Mouse (Mus musculus) mouse embryonic stem cell (cell line): ENCODE results near the gene Dennd5b.

Experiments used
- in situ Hi-C, 2 experiments: fragments of 300-500 bp; cut with MboI; formaldehyde crosslinking; loops; 1 replicate in 1 of 2; 3 replicates in 1 of 2; pipeline ENCODE4 v1.14.3; 2019 to 2020; ENCODE audit warnings: low sequenced_read_pairs in 2 of 2, low pct_unique_long_range_greater_than_20kb in 1 of 2, mixed read lengths in 1 of 2; ENCODE audit not compliant: unreplicated experiment in 1 of 2

Gene Dennd5b

GRCm38 (mm10) chr6:148972891-148973290 is 128.6 kb downstream of the Dennd5b start:
- in situ Hi-C loops = no loop called here

- in situ Hi-C loops = no loop called here
Measured at GRCm38 (mm10) chr6:148972059-148972848, 129.2 kb downstream of the Dennd5b start.

GRCm38 (mm10) chr6:148971385-148971940 is 130.0 kb downstream of the Dennd5b start:
- in situ Hi-C loops = no loop called here

- in situ Hi-C loops = no loop called here
Measured at GRCm38 (mm10) chr6:148961285-148961684, 140.2 kb downstream of the Dennd5b start.

GRCm38 (mm10) chr6:148959540-148960238 is 141.8 kb downstream of the Dennd5b start:
- in situ Hi-C loops = loop anchor here in 1 of 2 experiments (5.0 kb wide), 1 partner anchor 33 kb away; no protein-coding TSS in a partner anchor

GRCm38 (mm10) chr6:148958712-148959111 is 142.8 kb downstream of the Dennd5b start:
- in situ Hi-C loops = loop anchor here in 1 of 2 experiments (5.0 kb wide), 1 partner anchor 34 kb away; no protein-coding TSS in a partner anchor

GRCm38 (mm10) chr6:148957046-148957445 is 144.4 kb downstream of the Dennd5b start:
- in situ Hi-C loops = loop anchor here in 1 of 2 experiments (5.0 kb wide), 1 partner anchor 35 kb away; no protein-coding TSS in a partner anchor

GRCm38 (mm10) chr6:148955641-148956420 is 145.6 kb downstream of the Dennd5b start:
- in situ Hi-C loops = loop anchor here in 1 of 2 experiments (5.0 kb wide), 1 partner anchor 36 kb away; no protein-coding TSS in a partner anchor

GRCm38 (mm10) chr6:148946881-148947405 is 154.5 kb downstream of the Dennd5b start:
- in situ Hi-C loops = loop anchor here in 1 of 2 experiments (10.0 kb wide), 1 partner anchor 48 kb away; no protein-coding TSS in a partner anchor

- in situ Hi-C loops = loop anchor here in 1 of 2 experiments (10.0 kb wide), 1 partner anchor 48 kb away; no protein-coding TSS in a partner anchor
Measured at GRCm38 (mm10) chr6:148946409-148946742, 155.1 kb downstream of the Dennd5b start, which contains the start of gene Sinhcaf. Gene Sinhcaf (minus strand): TSS chr6:148946467.

GRCm38 (mm10) chr6:148945509-148946408 is 155.7 kb downstream of the Dennd5b start:
- in situ Hi-C loops = loop anchor here in 1 of 2 experiments (10.0 kb wide), 1 partner anchor 49 kb away; no protein-coding TSS in a partner anchor

GRCm38 (mm10) chr6:148944767-148945508 is 156.5 kb downstream of the Dennd5b start:
- in situ Hi-C loops = loop anchor here in 1 of 2 experiments (10.0 kb wide), 1 partner anchor 50 kb away; no protein-coding TSS in a partner anchor

- in situ Hi-C loops = loop anchor here in 1 of 2 experiments (10.0 kb wide), 1 partner anchor 50 kb away; no protein-coding TSS in a partner anchor
Measured at GRCm38 (mm10) chr6:148944344-148944766, 157.1 kb downstream of the Dennd5b start.

- in situ Hi-C loops = loop anchor here in 1 of 2 experiments (10.0 kb wide), 1 partner anchor 51 kb away; no protein-coding TSS in a partner anchor
Measured at GRCm38 (mm10) chr6:148943695-148944094, 157.8 kb downstream of the Dennd5b start.

- in situ Hi-C loops = loop anchor here in 1 of 2 experiments (10.0 kb wide), 1 partner anchor 52 kb away; no protein-coding TSS in a partner anchor
Measured at GRCm38 (mm10) chr6:148942406-148942805, 159.1 kb downstream of the Dennd5b start.

GRCm38 (mm10) chr6:148941880-148942279 is 159.6 kb downstream of the Dennd5b start:
- in situ Hi-C loops = loop anchor here in 1 of 2 experiments (10.0 kb wide), 1 partner anchor 53 kb away; no protein-coding TSS in a partner anchor
